Mouse (Mus musculus): ENCODE data around the gene Ptpn12.

DNA sequence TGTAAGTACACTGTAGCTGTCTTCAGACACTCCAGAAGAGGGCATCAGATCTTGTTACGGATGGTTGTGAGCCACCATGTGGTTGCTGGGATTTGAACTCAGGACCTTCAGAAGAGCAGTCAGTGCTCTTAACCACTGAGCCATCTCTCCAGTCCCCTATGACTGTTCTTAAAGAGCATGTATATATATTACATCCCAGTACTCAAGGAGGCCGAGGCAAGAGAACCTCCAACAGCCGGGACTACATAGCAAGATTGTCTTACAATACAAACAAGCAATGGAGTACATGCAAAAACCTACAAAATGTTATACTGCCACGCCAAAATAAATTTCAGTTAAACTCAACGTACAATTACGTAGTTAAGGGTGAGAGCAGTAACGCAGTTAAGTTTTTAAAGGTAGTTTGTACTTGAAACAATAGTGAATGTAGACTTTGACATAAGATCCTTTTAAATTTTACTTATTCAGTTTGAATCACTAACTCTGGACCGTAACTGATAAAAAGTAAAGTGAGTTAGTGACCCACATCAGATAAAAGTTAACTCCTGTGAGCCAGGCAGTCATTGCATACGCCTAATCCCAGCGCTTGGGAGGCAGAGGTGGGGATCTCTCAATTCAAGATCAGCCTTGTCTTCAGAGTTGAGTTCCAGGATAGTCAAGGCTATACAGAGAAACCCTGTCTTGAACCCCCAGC lies 53.9 kb downstream of the Ptpn12 start:
- TF ChIP-seq UBTF (IDR thresholded peaks at IDR 0.05; ENCODE audit: low read depth, low read length) (no peak), POLR2A (IDR thresholded peaks at IDR 0.05; ENCODE audit: low read depth, low read length) (no peak)
